In genomic region chr12:73367460-73368079, GRCm38 (mm10) we compare ENCODE assay signal across 8 mouse cellular contexts.
DNase-seq lines count a peak whose midpoint lies in the region; ATAC-seq and TF ChIP-seq lines count a peak whose summit lies in the region.

No protein-coding gene starts in this region.

- ATAC-seq in kidney, embryonic 14.5 days (ENCODE audit: low FRiP score, low TSS enrichment), result peak; percentile 68; the same call in 1 of the 2 replicates
- peak; percentile 86 for ATAC-seq in forebrain, postnatal 0 days
- 0 out of 2 replicates have a peak, but pooled peaks have one; percentile 30 for ATAC-seq in midbrain, embryonic 12.5 days (ENCODE audit: low FRiP score, low read depth)

- H3K9me3 ChIP-seq in kidney, embryonic 14.5 days (ENCODE audit: control insufficient read depth, low read length), result no peaks in the 10 kb centered on the region
- H3K9me3 ChIP-seq in forebrain, postnatal 0 days (ENCODE audit: low read length), result no peaks in the 10 kb centered on the region
- H3K9me3 ChIP-seq in midbrain, embryonic 12.5 days, result no peaks in the 10 kb centered on the region

- H3K4me1 ChIP-seq in kidney, embryonic 14.5 days (ENCODE audit: control insufficient read depth, insufficient read depth, low read length), result peaks cover 5% of the 10 kb centered on the region; the same call in 1 of the 2 replicates
- no peaks in the 10 kb centered on the region for H3K4me1 ChIP-seq in forebrain, postnatal 0 days (ENCODE audit: insufficient read depth)
- H3K4me1 ChIP-seq in midbrain, embryonic 12.5 days, result 0 out of 2 replicates have a peak, but pooled peaks cover 8% of the 10 kb centered on the region

- DNase-seq in kidney, postnatal 25 days, result no peak
- peak; percentile 63 for DNase-seq in R1 (ENCODE audit: low read depth, low spot score)
- peak; percentile 34 for DNase-seq in forebrain, postnatal 0 days
- DNase-seq in cerebellum, postnatal 25 days, result no peak
- DNase-seq in testis, postnatal 14 days (ENCODE audit: low spot score), result no peak
- DNase-seq in ovary, postnatal 14 days (ENCODE audit: low spot score), result no peak

- H3K27me3 ChIP-seq in kidney, embryonic 14.5 days (ENCODE audit: control insufficient read depth, insufficient read depth, low read length), result no peaks in the 10 kb centered on the region
- no peaks in the 10 kb centered on the region for H3K27me3 ChIP-seq in forebrain, postnatal 0 days (ENCODE audit: insufficient read depth, low read length)
- no peaks in the 10 kb centered on the region for H3K27me3 ChIP-seq in midbrain, embryonic 12.5 days

- no peaks in the 10 kb centered on the region for H3K36me3 ChIP-seq in kidney, embryonic 14.5 days (ENCODE audit: control insufficient read depth, insufficient read depth, low read length)
- H3K36me3 ChIP-seq in forebrain, postnatal 0 days (ENCODE audit: insufficient read depth), result no peaks in the 10 kb centered on the region
- H3K36me3 ChIP-seq in midbrain, embryonic 12.5 days, result no peaks in the 10 kb centered on the region

- peak overlapping the region; percentile 30 for H3K4me2 ChIP-seq in kidney, embryonic 14.5 days (replicated peaks; ENCODE audit: low read depth, low read length)
- H3K4me2 ChIP-seq in forebrain, postnatal 0 days (ENCODE audit: low read depth), result no peak overlapping the region
- H3K4me2 ChIP-seq in midbrain, embryonic 12.5 days (replicated peaks), result 0 out of 2 replicates have a peak overlapping the region, but pooled peaks have one; percentile 4

- WGBS in kidney, embryonic 14.5 days, result 23% methylated on average over 20 of the region's 20 CpGs
- WGBS in forebrain, postnatal 0 days, result 30% methylated on average over 20 of the region's 20 CpGs
- WGBS in midbrain, embryonic 12.5 days, result 29% methylated on average over 20 of the region's 20 CpGs

- TF ChIP-seq CTCF in forebrain, postnatal 0 days (IDR thresholded peaks at IDR 0.05; ENCODE audit: low read depth), result no peak

- H3K9ac ChIP-seq in kidney, embryonic 14.5 days (ENCODE audit: low read depth, low read length), result no peak overlapping the region
- H3K9ac ChIP-seq in forebrain, postnatal 0 days, result no peak overlapping the region
- no peak overlapping the region for H3K9ac ChIP-seq in midbrain, embryonic 12.5 days (replicated peaks)

- H3K27ac ChIP-seq in kidney, embryonic 14.5 days (ENCODE audit: low read depth, low read length), result no peak overlapping the region
- H3K27ac ChIP-seq in forebrain, postnatal 0 days (ENCODE audit: low read depth, low read length), result no peak overlapping the region
- H3K27ac ChIP-seq in midbrain, embryonic 12.5 days (replicated peaks), result no peak overlapping the region

- H3K4me3 ChIP-seq in kidney, embryonic 14.5 days (ENCODE audit: low read length), result no peak overlapping the region; the same call in 1 of the 2 replicates
- no peak overlapping the region for H3K4me3 ChIP-seq in forebrain, postnatal 0 days (ENCODE audit: low read depth, low read length)
- no peak overlapping the region for H3K4me3 ChIP-seq in midbrain, embryonic 12.5 days

Comparison
In these comparisons a context has a peak if more than half of its experiments do, and no peak if none do; other contexts are left out.
1. ATAC-seq: peak in every context shown above with its lines; median percentile 86 in forebrain, postnatal 0 days; 68 in kidney, embryonic 14.5 days; 30 in midbrain, embryonic 12.5 days.
2. DNase-seq: peak in R1 (single experiment) and forebrain, postnatal 0 days (single experiment); none in kidney, postnatal 25 days (0 of 2), cerebellum, postnatal 25 days (0 of 2), testis, postnatal 14 days (single experiment) and ovary, postnatal 14 days (single experiment).